Mouse (Mus musculus) monocyte, adult 5-6 weeks (primary cell): ENCODE data around the gene Yars2. TPM values are rescaled to one million over a fixed set of nuclear protein-coding genes. Genes with fewer than 3 reads are reported as not detected.

Experiments
- ATAC-seq: fragments of 153-309, 156-312 bp; replicated peaks from 2 replicates; pipeline ENCODE4 v1.8.0; 2017; ENCODE audit warnings: mild to moderate bottlenecking; ENCODE audit not compliant: low TSS enrichment, insufficient number of reproducible peaks, severe bottlenecking, poor library complexity, low FRiP score
- total RNA-seq: library from RNA; stranded (forward); fragments of 200-1000, 200-491, 200-594 nt; gene quantifications from 3 replicates; pipeline ENCODE4 v1.2.3, GENCODE M21; 2017

Yars2 gene
- total RNA-seq = 4.9 to 16.2 TPM (median 8.0 TPM) in 3 replicates

DNA sequence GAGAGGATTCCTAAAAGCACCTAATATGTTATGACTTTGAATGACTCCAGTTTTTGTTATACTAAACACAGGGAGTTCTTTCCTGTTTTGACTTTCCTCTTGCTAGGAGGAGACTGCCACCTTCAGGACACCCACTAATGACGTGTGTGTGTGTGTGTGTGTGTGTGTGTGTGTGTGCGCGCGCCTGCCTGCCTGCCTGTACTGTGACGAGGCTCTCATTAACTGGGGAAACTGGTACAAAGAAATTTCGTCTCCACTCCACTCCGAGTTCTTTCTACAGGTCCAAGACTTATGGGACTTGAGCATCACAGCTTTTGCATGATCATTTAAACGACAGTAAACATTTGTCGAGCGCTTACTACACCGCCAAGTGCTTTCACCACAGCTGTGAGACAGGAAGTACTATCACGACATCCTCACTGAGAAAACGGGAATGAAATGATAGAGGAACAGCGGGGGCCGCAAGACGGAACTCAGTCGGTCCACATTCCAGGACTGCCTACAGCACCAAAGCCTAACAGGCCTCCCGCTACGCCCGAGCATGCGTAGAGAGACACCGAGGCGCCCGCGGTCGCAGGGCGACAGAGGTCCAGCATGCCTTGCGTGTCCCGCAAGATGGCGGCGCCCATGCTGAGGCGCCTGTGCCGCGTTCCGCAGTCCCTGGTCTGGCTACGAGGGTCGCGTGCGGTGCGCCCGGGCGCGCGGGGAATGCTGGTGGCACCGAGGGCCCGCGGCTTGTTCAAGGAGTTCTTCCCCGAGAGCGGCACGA, at the start of gene Yars2:
Yars2 (plus strand) TSS at position 597 of the 769 bp plus-strand sequence.
- peak; percentile 97 for ATAC-seq

DNA sequence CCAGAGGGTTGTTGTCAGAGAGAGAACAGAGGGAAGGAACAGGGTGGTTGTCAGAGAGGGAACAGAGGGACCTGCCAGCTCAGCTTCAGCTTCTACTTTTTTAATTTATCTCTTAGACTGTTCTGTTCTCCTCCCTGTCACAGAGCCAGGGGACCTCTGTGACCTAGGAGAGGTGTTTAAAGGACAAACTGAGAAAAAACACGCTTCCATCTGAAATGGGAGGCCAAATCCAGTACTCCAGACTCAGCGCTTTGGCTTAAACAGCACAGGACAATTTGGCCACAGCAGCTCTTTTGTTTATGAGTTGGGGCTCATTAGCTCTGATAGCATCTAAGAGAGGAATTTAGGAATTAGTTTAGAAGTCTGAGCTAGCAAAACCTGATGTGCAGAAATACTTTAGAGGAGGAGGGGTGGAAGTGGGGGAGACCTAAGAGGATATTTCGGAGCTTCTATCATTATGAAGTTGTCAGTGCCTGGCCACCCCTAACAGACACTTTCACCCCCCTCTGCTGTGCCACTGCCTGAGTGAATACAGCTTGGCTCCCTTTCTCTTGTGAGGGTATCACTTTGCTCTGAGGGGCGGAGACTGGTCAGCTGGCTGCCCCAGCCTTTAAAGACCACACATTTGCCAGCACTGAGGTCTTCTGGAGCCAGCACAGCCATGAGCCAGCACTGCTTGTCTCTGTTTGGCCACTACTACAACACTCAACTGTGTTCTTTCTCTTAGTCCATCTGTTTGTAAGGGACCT, 49.3 kb upstream of the Yars2 start:
- no peak for ATAC-seq

DNA sequence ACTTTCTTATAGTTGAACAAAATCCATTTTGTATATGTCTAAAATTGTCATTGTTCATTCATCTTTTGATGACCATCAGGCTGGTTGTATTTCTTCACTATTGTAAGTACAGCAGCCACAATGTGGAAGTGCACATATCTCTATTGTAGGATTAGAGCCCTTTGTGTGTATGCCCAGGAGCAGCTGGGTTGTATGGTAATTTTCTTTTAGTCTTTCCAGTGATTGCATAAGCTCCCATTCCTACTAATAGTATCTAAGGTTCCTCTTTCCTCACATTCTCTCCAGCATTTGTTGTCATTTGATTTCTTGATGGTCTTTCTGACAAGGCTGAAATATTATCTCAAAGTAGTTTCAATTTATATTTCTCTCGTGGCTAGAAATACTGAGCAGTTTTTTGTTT, 47.5 kb upstream of the Yars2 start:
- no peak for ATAC-seq

DNA sequence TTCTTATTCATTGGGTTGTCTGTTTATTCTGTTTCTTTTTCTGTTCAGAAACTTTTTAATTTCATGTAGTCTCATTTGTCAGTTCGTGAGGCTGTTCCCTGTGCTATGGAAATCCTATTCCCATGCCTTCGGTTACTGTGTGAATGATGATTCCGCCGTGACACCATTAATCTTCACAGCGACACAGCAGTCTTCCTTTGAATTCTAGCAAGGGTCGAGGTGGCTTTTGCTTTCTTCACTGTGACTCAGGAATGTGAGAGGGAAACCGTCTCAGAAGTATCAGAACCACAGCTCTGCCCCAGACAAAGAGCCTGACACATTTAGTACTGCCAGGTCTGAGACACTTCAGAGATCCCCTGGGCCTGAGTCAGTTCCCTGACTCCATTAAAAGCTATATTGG, 46.9 kb upstream of the Yars2 start:
- ATAC-seq = no peak

DNA sequence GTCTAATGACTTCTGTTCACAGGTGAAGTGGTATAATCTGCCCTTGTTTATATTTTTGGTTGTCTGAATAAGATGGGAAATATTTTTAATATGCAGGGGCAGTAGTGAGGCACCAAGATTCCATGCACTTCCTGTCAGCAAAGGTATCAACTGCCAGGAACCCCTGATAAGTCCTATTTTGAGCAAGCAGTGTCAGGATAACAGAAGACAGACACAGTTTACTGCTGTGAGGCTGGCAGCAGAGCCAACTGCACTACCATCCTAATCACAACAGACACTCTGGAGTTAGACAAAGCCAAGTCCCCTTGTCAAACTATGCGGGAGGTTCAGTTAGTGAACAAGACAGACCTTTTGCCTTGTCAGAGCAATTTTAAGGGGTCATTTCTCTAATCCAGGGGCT, 46.1 kb upstream of the Yars2 start:
- ATAC-seq = no peak

DNA sequence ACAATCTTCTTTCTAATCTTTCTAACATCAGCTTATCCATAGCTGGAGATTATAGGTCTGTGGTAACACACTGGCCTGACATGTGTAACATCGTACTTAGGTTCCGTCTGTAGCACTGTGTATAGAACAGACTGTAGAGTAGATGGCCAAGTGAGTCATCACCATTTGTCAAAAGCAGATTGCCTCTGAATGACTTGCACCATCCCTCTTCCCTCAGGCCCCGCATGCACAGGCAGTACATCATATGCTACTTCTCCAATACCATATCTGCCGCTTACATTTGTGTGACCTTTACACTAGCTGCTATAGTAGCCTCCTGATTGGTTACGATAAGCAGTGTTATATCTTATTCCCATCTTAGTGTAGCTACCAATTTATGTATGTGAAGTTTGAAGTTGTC, 41.9 kb upstream of the Yars2 start:
- ATAC-seq = no peak

DNA sequence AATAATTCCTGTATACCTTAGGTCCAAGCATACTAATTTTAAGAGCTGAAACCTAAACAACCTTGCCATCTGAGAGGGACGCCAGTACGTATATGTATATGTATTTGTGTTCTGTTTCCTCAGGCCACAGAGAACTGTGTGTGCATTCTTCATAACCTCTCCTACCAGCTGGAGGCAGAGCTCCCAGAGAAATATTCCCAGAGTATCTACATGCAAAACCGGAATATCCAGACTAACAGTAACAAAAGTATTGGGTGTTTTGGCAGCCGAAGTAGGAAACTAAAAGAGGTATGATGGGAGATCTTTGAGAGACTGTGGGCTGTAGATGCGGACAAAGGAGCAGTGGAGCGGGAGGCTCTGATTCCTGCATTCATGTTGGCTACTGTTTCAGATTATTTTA, 41.3 kb upstream of the Yars2 start:
- no peak for ATAC-seq

DNA sequence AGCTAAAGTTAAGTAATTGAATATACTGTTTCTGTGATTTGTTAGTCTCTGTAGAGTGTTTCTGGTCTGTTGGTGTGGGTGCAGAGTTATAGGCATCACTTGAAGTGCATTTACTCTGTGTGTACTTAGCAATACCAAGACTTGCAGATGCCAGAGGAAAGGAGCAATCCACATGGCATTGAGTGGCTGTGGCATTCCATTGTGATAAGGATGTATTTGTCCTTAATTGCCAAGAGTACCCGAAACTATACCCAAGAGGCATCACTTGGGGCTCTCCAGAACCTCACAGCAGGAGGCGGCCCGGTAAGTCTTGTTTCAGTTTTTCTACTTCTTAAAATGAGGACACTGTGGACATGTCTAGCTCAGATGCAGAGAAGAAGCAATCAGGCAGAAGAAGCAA, 40.3 kb upstream of the Yars2 start:
- ATAC-seq = no peak

DNA sequence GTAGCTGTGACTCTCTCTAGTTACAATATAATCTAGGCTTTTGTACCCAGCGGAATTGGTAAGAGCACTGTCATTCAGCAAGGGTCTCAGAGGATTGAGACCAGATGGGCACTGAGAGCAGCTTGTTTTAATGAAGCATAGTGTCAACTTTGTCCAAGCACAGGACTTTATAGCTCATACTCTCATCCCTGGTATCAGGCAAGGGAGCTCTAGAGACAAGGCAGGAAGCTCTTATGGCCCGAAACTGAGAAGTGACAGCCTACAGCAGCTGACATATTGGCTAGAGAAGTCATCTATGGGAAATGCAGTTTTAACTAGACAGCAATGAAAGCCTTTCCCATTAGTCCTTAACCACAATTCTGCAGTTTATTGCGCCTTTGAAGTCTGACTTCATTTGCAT, 29.8 kb upstream of the Yars2 start:
- ATAC-seq = no peak

DNA sequence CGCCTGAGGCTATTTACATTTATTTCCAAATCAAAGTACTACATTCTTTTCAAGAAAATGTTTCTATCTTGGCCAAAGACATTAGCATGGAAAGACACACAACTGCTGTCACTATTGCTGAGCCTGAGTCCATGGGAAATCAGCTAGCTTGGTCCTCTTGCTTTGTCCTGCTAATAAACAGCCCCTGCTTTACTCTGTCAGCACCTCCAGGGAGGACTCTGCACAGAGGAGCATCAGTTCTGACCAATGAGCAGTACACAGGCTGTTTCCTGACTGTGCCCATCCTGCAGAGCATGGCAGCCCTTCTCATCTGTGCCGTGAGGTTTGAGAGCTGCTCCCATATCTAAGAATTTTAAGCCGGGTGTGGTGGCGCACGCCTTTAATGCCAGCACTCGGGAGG, 29.0 kb upstream of the Yars2 start:
- ATAC-seq = no peak

DNA sequence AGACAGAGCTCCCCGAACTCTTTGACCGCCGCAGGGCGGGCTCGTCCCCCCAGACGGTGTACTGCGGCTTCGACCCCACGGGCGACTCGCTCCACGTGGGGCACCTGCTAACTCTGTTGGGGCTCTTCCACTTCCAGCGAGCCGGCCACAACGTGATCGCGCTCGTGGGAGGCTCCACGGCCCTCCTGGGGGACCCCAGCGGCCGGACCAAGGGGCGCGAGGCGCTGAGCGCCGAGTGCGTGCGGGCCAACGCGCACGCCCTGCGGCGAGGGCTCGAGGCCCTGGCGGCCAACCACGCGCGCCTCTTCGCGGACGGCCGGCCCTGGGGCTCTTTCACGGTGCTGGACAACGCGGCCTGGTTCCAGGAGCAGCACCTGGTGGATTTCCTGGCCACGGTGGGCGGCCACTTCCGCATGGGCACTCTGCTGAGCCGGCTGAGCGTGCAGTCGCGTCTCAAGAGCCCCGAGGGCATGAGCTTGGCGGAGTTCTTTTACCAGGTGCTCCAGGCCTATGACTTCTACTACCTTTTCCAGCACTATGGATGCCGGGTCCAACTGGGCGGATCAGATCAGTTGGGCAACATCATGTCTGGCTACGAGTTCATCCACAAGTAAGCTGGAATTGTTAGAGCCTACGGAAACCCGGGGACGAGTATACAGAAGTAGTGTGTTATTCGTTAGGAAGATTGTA, 518 bp downstream of the Yars2 start:
- ATAC-seq = no peak

DNA sequence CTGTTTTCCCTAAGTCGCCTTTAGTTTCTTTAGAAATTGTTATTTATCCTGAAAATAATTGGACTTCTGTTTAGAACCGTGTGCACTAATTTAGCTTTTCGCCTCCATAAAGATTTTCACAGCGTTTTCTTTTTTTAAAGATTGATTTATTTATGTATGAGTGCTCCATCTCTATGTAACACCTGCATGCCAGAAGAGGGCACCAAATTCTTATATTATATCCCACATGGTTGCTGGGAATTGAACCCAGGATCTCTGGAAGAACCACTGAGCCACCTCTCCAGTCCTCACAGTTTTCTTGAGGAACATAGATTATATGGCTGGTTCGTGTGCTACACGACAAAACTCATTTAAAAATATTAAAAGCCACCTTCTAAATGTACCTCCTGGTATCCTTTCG, 1.1 kb downstream of the Yars2 start:
- no peak for ATAC-seq

DNA sequence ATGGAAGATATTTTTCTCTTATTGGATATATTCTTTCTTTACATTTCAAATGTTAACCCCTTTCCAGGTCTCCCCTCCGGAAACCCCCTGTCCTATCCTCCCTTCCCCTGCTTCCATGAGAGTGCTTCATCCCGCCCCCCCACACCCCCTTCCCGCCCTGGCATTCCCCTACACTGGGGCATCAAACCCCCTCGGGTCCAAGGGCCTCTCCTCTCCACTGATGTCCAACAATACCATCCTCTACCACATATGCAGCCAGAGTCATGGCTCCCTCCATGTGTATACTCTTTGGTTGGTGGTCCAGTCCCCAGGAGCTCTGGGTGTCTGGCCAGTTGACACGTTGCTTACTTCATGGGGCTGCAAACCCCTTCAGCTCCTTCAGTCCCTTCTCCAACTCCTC, 8.6 kb downstream of the Yars2 start:
- no peak for ATAC-seq

DNA sequence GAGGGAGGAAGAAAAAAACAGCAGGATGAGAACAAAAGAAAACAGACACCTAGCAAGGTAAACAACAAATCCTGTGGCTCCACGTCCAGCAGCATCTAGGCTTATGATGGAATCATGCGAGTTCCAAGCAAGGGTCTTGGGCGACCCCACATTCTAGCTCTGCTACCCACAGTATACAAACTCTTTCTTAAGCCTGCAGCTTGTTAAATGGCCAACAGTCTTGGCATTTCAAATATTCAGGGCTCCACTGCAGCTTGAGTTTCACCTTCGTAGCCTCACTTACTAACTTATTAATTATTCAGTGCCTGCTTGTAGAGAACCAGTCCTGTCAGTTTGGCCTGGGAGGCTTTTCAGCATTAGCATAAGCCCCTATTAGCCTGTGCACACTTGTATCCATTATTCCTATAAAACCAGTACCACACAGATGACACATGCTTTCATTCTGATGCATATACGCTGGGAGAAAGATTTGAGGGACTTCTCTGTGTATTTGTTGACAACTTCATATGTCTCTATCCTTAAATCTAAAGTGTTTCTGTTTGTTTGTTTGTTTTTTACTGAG, 23.1 kb downstream of the Yars2 start:
- no peak for ATAC-seq

DNA sequence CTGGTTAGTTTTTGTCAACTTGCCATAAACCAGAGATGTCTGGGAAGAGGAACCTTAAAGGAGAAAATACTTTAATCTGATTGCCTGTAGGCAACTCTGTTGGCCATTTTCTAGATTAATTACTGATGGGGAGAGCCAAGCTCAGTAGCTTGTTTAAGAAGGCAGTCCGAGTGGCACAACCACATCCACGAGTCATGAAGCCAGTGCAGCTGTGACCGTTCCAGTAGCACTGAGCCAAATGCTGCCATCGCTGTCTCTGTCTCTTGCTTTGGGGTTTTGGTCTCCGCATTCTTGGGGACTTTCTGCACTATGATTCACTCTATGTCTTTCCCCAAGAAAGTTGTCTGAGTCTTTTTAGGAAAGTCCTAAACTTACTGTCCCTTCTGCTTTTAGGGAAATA, 43.7 kb downstream of the Yars2 start:
- ATAC-seq = no peak

DNA sequence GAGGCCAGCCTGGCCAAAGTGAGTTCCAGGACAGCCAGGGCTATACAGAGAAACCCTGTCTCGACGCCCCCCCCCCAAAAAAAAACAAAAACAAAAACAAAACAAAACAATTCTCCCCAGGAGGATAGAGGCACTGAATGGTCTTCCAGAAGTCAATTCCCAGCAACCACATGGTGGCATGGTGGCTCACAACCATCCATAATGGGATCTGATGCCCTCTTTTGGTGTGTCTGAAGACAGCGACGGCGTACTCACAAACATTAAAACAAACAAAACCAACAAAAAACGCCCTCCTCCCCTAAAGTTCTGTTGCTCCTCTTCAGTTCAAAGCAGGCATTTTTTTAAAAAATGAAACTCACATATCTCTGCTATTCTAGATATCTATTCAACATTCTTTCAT, 55.1 kb downstream of the Yars2 start:
- ATAC-seq = no peak

DNA sequence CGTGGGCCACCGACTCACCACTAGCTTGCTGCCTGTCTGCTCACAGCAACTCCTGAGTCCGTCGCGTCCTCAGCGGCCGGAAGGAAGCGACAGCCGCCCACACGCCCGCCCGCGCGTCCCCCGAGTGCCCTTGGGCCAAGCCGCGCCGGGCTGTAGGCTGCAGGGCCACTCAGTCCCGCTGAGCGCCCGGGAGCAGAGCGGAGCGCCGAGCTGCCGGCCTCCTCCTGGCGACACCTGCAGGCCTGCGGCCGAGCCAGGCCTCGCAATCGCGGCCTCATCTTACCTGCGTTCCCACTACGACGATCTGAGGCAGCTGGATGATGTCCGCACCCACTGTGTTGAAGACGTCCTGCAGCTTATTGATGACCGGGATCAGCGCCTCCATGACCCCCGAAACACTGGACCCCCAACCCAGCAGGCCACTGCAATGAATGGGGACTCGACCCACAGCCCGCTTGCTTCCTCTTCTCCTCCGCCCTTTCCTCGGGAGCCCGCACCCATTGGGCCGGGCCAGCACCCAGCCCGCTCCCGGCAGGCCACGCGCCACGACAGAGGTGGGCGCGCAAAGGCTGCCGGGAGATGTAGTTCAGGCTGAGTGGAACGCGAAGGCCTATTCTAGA, 55.8 kb downstream of the Yars2 start, which contains the start of gene Dnm1l:
Dnm1l (minus strand) TSS at position 479 of the 620 bp plus-strand sequence.
- ATAC-seq = peak; percentile 98

DNA sequence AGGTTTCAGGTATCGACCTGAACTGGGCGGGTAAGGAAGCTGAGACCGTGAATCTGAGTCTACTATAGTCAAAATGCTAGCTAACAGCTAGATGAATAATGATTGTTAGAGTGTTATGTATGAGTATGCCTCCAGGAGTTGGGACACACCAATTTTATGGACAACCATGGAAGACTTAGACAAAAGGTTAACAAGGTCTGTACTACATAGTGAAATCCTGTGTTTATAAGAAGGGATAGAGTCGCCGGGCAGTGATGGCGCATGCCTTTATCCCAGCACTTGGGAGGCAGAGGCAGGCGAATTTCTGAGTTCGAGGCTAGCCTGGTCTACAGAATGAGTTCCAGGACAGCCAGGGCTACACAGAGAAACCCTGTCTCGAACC, 56.3 kb downstream of the Yars2 start:
- ATAC-seq = 0 out of 2 replicates have a peak, but pooled peaks have one; percentile 18
